Mouse (Mus musculus) cerebellum, postnatal 25 days (tissue): ENCODE results near the gene Krt14.

Source experiments
- DNase-seq, 2 experiments: peaks; one replicate each; pipeline ENCODE4 v3.0.0; 2021; ENCODE audit warnings: mixed read lengths in 2 of 2

The Krt14 gene

GRCm38 (mm10) chr11:100164392-100164791 is 43.0 kb downstream of the Krt14 start:
- no peak for DNase-seq

GRCm38 (mm10) chr11:100157908-100158477 is 49.4 kb downstream of the Krt14 start:
- DNase-seq, result no peak

GRCm38 (mm10) chr11:100157331-100157730 is 50.0 kb downstream of the Krt14 start:
- DNase-seq, result no peak

- DNase-seq, result no peak
Measured at GRCm38 (mm10) chr11:100155497-100156255, 51.7 kb downstream of the Krt14 start.
